Mouse (Mus musculus) left cerebral cortex, adult 8-10 months (tissue): ENCODE results near the gene Fasn. TPM values are rescaled to one million over a fixed set of nuclear protein-coding genes. Genes with fewer than 3 reads are reported as not detected.
"Not testable (repeated sequence)": the region's sequence is repeated elsewhere in the genome, so short reads cannot be mapped to it uniquely, and the experiment has no call there.

Experiments used
- DNase-seq, 2 experiments: peaks; one replicate each; pipeline ENCODE4 v3.0.0; 2022; ENCODE audit warnings: low spot score in 2 of 2
- total RNA-seq, 4 experiments: library from RNA; stranded (reverse); gene quantifications; 2 replicates each; pipeline ENCODE4 v1.2.4; 2022

The Fasn gene
- total RNA-seq, 4 experiments from 2014 or later = 176 to 199 (median 193) TPM

DNA sequence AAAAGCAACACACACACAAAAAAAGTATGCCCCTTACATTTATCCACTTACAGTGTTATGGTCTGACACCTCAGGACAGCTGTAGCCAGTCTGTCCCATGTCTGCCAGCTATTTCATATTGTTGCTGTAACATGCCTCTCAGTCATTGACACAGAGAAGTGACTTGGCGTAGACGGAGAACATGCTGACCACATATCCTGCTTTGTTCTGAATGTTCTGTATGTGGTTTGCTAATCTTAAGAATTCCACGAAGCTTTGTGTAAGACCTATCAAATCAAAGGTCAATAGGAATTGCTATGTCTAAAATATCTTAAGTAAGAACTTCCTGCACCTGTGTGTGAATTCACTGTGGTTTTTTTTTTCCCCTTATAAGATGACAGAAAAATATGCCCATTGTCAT is 26.1 kb downstream of the Fasn start:
- no peak for DNase-seq

DNA sequence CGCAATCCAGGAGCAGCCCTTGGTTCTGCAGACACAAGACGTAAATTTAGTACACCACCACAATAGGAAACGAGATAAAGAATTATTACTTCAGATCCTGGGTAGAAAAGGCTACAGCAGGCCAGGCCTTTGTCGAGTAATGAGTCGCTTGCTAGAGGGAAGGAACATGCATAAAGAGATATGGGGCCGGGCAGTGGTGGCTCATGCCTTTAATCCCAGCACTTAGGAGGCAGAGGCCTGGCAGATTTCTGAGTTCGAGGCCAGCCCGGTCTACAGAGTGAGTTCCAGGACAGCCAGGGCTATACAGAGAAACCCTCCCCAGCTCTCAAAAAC is 27.8 kb downstream of the Fasn start:
- no peak for DNase-seq

DNA sequence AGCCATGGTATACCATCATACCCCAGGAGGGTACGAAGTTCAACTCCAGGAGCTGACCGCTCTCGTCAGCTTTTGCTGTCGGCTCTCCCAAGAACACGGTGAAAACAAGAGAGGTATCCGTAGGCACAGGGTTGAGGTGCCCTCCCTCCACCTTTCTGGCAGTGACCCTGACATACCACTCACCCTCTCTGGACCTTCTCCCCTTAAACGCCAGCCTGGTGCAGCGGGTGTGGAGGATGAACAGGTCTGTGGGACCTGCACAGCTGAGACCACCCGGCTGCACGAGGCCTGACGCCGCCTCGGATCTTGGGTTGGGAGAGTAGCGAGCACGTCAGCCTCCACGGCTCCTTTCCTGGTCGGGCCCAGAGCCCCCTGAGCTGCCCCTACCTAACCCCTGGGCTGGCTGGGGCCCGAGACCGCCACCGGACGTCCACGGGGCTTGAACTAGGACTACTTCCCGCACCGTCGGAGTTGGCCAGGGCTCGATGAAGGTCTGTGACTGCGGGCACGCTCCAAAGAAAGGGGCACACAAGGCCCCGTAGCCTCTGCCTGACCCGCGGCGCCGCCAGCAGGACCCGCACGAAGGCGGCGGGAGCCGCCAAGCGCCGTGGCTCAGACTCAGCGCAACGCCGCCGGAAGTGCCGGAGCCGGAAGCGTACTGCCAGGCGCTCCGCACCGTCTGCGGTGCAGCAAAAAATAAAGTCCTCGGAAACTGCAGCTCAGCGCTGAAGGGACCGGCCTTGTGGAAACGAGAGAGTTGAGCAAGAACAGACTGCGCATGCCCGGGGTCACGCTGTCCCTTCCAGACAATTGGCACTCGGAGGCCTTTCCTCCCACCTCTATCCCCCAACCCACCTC is 28.4 kb downstream of the Fasn start, which contains the start of gene Dus1l:
Gene Dus1l (minus strand): TSS at position 648 of the 858 bp plus-strand sequence.
- DNase-seq = peak; percentile 89 to 99

DNA sequence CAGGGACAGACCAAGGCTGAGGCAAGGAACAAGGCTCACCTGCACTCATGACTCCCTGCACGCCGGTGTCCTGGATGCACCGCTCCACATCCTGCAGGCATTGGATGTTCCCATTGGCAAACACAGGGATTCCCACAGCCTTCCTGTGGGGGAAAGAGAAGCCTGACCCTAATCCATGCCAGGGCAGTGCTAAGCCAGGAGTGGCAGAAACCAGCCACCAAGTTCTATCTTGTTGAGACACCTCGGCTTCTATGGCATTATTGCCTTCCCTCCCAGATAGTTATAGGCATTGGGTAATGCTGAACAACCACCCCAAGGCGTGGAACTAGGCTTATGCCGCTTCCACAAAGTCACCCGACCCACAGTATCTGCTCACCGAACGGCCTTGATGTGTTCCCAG is 31.7 kb downstream of the Fasn start:
- no peak for DNase-seq

DNA sequence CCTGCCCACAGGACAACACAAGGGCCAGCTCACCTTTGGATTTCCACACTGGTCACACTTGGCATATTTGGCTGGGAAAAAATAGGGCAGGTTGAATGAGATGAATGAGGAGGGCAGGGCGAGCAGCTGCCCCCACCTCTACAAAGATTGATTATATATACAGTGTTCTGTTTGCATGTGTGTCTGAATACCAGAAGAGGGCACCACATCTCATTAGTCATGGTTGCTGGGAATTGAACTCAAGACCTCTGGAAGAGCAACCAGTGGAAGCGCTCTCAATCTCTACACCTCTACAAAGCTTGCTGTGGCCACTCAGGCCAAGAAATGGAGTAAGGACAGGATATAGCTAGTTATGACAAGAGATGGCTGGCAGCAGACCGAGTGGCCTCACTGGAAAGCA is 34.5 kb downstream of the Fasn start:
- no peak for DNase-seq

DNA sequence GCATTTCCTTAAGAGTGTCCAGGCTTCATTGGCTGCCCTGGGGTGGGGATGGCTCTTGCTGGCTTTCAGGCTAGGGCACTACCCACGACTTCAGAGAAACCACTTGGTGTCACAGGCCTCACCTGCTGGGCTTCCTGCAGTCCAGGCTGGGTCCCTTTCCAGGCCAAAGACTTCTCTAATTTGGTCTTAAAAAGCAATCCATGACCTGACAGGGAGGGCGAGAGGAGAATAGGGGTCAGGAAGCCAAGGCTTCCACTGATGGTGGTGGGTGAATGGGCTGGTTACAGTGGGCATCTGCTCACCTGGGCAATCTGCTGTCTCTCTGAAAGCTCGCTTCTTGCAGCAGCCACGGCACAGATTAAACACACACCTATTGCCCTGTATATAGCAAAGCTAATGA is 35.0 kb downstream of the Fasn start:
- no peak for DNase-seq

DNA sequence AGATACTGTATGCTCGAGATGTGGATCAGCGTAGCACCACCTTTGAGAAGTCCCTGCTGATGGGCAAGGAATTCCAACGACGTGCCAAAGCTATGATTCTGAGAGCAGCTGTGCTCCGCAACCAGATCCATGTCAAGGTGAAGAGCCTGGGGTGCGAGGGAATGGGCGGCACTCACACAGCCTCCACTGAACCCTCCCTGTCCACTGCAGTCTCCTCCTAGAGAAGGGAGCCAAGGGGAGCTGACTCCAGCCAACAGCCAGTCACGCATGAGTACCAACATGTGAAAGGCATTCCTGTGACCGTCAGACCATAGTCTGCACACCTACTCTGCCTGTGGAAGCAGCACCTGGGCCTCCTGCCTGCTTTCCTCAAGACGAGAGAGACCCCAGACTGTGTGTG is 35.9 kb downstream of the Fasn start:
- not testable (repeated sequence) for DNase-seq

DNA sequence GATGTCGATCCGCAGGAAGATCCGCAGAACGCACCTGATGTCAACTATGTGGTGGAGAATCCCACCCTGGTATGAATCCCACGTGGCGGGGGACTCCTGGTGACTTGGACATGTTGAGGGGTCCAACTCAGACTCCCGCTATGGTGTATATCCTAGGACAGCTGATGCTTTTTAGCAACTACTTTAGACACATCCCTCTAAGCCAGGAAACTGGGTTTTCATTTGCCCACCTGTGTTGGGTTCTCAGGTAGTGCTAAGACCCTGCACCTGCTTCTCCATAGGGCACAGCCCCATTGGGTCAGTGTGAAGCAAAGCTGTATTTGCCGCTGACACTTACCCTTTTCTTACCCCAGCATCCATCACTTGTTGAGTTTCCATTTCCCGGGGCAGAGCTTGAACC is 39.2 kb downstream of the Fasn start:
- no peak for DNase-seq

DNA sequence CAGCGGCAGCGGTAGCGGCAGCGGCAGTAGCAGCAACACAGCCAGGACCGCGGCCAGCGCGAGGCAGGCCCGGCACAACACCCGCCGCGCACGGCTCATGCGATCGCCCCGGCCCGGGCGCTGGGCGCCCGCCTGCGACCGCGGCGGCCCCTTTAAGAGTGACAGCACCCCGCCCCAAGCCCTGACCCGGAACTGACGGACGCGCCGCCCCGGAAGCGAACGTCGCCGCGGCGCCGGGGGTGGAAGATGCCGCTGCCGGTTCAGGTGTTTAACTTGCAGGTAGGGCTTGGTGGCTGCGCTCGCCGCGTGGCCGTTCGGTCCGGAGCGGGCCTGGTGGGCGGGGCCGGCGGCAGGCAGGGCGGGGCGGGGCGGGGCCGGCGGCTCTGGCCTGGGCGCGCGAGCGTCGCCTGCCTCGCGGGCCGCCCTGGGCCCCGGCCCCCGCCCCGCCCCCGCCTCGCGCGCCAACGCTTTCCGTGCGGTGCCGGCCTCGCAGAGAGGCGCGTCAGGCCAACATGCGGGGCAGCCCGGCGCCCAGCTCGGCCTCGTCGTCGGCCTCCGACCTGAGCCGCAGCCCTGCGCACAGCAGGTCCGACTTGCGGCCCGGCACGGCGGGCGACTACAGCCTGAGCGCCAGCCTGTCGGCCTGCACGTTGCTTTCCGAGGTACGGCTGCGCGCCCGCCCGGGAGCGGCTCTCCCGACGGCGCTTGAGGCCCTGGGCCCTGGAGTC is 40.1 kb downstream of the Fasn start, which contains the start of the genes Rfng and Gps1:
Gene Rfng (minus strand): TSS at position 144 of the 728 bp plus-strand sequence.
Gene Gps1 (plus strand): TSS at position 209 of the 728 bp plus-strand sequence.
- DNase-seq = peak; percentile 68 to 72

DNA sequence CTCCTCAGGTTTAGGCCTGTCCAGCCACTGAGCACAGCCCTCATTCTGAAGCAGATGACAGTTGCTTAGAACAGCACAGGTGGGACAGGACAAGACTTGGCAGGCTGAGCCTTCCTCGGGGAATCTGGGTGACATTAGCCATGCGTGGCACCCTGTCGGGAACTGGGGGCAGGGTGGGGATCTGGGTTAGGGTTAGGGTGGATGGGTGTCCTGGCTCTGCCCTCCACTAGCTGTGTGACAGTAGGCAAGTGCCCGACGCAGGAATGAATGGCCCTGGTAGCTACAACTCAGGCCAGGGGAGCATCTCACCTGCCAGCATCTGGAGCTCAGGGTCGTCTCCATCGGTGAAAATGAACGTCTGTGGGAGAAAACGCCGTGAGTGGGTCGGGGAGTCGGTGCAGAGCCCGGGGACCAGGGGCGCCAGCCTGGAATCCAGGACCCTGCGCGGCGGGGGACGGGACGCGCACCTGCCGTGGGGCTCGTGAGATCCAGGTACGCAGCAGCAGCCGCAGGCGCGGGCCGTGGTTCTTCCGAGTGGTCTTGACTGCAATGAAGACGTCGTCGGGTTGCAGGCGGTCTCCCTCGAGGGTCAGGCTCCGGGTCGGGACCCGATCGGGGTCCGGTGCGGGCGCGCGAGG is 40.8 kb downstream of the Fasn start:
- DNase-seq = no peak

DNA sequence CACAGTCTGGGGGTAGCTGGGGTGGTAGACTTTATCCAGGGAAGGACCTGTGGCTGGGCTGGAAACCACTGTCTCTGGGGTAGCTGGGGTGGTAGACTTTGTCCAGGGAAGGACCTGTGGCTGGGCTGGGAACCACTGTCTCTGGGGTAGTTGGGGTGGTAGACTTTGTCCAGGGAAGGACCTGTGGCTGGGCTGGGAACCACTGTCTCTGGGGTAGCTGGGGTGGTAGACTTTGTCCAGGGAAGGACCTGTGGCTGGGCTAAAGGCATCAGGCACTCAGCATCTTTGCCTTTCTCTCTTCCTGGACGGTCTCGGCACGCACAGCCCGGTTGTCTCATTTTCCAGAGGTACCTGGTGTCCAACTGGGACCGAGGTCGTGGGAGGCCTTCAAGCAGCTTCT is 43.0 kb downstream of the Fasn start:
- not testable (repeated sequence) for DNase-seq

DNA sequence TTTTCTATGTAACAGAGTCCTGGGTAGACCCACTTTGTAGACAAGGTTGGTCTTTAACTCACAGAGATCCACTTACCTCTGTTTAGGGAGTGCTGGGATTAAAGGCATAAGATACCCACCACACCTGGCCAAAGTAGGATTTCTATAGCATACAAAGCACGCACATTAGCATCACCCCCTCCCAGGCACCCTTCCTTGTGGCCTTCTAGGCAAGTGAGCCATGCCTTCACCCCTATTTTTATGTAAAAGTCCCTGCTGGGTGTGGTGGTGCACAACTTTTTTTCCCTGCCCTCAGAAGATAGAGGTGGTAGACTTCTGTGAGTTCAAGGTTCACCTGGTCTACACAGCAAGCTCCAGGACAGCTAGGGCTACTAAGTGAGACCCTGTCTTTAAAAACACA is 44.5 kb downstream of the Fasn start:
- no peak for DNase-seq

DNA sequence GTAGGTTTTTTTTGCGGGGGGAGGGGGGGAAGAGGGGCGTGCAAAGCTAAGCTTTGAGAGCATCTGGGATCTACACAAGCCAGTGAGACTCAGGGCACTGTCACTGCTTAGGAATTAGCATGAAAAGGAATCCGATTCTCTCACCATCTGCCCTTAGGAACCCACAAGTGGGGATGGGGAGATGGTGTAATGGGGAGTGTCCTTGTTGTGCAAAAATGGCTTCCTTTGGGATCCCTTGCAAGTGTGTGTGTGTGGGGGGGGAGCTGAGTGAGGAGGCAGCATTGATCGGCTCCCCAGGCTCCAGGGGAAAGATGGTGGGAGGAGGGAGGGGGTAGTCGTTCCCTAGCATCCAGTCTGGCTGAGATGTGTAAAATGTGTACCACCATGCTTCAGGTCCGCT is 47.2 kb downstream of the Fasn start:
- DNase-seq = no peak

DNA sequence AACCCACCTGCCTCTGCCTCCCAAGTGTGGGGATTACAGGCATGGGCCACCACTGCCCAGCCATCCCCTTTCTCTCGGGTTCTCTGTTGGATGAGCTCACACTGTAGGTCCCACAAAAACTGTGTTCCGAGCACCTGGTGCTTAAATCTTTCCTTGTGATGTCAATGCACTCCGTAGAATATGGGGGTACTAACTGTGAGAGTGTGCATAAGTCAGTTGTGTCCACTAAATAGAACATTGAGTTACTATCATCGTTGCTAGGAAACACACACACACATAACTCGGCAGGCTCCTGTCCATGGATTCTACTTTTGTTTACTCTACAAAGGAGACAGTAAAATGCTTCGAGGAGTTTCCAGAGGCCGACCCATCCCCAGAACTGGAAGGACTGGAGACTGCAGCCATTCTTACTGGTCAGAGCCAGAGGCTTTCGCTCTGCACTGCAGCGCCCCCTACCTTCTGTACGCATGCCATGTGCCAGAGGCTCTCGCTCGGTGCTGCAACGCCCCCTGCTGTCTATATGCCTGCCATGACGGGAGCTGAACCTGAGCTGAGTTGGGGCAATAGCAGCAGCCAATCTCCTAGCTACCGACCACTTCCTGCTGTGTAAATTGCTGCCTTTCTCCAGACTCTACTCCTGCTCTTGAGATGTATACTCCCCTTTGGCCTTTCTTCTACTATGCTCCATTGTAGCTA is 48.4 kb downstream of the Fasn start:
- DNase-seq = peak; percentile 68 to 85

DNA sequence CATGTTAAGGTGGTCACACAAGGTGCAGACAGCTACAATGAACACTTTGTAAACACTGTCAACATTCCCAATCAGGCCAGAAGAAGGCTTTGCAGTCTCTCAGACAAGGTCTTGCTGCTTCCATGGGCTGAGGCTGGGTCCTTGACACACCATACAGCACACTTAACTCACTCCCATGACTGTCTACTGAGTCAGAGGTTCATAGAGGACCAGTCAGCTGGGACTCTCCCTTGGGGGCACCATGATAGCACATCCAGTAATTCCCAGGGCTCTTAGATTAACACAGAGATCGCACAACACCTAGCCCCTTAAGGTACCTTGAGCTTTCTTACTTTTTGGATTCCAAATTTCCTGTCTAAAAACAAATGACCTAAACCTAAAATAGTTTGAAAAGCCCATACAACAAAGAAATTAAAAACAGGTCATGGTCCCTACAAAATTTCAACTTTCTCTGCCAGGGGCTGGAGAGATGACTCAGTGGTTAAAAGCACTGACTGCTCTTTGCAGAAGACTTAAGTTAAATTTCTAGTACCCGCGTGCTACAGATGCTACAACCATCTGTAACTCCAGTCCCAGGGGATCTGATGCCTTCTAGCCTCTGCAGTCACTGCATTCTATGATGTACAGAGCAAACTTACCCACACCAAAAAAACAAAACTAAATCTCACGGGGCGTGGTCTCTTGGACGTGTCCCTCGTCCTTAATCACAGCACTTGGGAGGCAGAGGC is 50.7 kb downstream of the Fasn start:
- no peak for DNase-seq

DNA sequence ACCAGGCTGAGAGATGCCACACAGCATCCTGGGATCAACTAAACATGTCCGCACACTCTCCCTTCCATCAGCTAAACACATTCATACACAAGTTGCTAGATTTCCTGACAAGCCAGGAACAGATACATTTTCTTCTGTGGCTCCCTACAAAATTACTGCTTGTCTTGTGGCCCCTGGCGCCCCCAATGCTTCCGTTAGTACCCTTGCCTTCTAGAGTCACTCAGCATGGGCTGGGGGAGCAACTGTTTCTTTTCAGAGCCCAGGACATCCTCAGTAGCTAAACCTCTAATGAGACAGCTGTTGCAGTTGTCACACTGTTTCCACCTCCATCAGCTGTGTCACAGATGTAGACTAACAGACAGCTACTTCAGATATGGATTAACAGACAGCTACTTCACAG is 51.6 kb downstream of the Fasn start:
- no peak for DNase-seq

DNA sequence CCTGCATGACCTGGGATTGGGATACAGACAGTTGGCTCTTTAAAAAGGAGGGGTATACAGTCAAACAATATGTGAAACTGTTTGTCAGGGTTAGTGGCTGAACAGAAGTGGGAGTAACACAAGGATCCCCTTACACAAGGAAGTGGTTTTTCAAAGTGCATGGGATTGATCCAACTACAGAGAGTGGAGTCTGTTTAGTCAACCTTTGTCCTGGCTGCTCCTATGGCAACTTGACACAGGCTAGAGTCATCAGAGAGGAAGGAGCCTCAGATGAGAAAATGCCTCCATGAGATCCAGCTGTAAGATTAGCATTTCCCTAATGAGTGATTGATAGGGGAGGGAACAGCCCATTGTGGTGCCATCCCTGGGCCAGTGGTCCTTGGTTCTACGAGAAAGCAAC is 56.1 kb downstream of the Fasn start:
- no peak for DNase-seq

DNA sequence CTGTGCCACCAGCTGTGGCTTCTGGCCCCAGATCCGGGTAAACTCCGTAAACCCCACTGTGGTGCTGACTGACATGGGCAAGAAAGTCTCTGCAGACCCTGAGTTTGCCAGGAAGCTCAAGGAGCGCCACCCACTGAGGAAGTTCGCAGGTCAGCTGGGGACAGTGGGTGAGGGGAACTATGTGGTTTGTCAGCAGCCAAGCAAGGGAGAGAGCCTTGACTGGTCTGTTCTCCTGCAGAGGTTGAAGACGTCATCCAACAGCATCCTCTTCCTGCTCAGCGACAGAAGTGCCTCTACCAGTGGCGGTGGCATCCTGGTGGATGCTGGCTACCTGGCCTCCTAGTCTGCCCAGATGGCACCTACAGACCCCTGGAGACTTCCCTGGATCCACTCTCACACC is 57.3 kb downstream of the Fasn start:
- not testable (repeated sequence) for DNase-seq

DNA sequence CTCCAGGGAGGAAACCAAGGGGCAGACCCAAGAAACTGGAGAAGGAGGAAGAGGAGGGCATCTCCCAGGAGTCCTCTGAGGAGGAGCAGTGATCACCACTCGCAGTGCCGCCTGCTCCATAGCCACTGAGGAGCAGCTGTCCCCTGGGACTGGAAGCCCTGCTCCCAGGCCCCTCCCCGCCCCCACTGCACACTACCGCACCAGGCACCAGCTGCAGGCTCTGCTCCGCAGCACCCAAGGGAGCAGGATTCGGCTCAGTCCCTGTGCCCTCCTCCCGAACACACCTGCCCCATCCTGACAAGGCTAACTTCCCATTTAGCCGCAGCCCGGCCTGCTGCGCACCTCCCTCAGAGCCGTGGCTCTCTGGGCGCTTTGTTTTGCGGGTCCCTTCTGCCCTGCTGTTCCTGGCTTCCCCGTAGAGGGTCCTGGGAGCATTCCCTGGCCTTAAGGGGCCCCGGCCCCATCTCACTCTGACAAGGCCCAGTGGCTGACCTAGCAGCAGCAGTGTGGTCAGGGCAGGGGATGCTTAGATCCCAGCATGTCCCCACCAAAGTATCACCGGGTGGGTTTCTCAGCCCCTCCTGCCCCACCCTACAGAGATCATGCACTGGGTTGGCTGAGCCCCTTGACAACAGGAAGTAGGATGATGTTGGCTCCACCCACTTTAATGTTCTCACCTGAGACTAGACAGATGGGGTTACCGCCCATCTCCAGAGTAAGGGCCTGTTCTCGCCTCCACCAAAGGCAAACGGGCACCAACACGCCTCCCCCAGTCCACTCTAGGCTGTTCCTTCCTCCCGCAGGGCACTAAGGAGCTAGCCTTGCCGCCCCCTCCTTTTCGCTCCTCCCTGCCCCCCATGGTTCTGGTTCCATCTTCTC is 61.0 kb downstream of the Fasn start:
- DNase-seq = not testable (repeated sequence)

DNA sequence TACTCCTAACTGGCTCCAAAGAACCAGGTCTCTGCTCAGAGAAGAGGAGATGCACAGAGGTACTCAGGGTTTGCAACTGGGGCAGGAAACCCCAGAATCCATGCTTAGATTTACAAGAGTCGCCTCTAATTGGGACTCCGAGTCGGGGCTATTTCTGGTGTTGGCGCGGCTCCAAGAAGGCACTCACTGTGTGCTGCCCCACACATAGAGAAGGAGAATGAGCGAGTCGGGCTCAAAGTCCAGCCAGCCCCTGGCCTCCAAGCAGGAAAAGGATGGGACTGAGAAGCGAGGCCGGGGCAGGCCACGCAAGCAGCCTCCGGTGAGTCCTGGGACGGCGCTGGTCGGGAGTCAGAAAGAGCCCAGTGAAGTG is 61.7 kb downstream of the Fasn start, which contains the start of gene Hmga1b:
Gene Hmga1b (plus strand): TSS at position 123 of the 370 bp plus-strand sequence.
- not testable (repeated sequence) for DNase-seq
